Mouse (Mus musculus) urinary bladder, postnatal 4 days (tissue): Measurements from ENCODE around the gene Tmem86b.

ENCODE experiments used
- DNase-seq, 2 experiments: peaks; one replicate each; pipeline ENCODE4 v3.0.0; 2021 to 2022; ENCODE audit warnings: low spot score in 2 of 2

Tmem86b gene

GRCm38 (mm10) chr7:4631031-4631430, at the start of gene Tmem86b:
TSS of gene Tmem86b (minus strand) at chr7:4631422.
- no peak for DNase-seq

- DNase-seq, result no peak
Observed at GRCm38 (mm10) chr7:4675200-4675599, 44.0 kb upstream of the Tmem86b start.

- DNase-seq, result no peak
Observed at GRCm38 (mm10) chr7:4674114-4674731, 43.0 kb upstream of the Tmem86b start.

- no peak for DNase-seq
Observed at GRCm38 (mm10) chr7:4671956-4672355, 40.7 kb upstream of the Tmem86b start.

DNA sequence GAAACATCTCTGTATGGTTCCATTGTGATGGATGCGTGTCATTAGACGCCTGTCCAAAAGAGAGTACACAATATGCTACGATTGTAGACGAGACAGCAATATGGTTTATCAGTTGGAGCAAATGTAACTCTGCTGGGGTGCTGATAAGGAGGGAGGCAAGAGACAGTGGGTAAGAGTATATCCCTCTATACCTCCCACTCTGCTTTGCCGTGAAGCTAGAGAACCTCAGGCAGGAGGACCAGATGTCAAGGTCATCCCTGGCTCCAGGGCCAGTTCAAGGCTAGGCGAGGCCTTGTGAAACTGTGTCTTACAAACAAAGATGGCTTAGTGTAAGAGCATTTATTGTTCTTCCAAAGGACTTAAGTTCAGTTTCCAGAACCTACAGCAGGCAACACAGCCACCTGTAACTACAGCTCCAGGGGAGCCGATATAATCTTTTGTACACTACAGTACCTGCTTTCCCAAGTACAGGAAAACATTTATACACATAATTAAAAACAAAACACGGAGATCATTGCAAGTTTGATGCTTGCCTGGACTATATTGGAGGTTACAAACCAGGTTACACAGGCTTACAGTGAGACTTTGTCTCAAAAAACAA, 39.5 kb upstream of the Tmem86b start:
- DNase-seq, result no peak

- no peak for DNase-seq
Observed at GRCm38 (mm10) chr7:4669156-4669555, 37.9 kb upstream of the Tmem86b start.

- DNase-seq, result no peak
Observed at GRCm38 (mm10) chr7:4668506-4668905, 37.3 kb upstream of the Tmem86b start.

DNA sequence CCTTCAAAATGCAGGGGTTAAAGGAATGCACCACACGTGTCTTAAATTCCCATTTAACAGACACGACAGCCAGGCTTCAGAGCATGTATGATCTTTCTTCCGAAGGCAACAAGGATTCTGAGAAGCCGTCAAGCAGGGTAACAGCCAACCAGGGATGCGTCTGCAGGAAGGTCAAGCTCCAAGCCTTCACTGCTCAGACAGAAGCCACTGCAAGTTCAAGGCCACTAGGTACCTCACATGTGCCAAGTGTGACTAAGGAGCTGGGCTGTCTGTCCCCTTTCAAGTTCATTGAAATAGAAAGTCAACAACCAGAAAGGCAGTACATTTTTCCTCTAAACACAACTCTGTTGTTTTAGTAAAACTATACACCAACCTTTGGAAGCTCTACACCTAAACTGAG, 35.6 kb upstream of the Tmem86b start:
- no peak for DNase-seq

- no peak for DNase-seq
Observed at GRCm38 (mm10) chr7:4663742-4664141, 32.5 kb upstream of the Tmem86b start.

GRCm38 (mm10) chr7:4663179-4663578, 32.0 kb upstream of the Tmem86b start:
- DNase-seq, result no peak

- DNase-seq, result no peak
Observed at GRCm38 (mm10) chr7:4659911-4660443, 28.8 kb upstream of the Tmem86b start.

DNA sequence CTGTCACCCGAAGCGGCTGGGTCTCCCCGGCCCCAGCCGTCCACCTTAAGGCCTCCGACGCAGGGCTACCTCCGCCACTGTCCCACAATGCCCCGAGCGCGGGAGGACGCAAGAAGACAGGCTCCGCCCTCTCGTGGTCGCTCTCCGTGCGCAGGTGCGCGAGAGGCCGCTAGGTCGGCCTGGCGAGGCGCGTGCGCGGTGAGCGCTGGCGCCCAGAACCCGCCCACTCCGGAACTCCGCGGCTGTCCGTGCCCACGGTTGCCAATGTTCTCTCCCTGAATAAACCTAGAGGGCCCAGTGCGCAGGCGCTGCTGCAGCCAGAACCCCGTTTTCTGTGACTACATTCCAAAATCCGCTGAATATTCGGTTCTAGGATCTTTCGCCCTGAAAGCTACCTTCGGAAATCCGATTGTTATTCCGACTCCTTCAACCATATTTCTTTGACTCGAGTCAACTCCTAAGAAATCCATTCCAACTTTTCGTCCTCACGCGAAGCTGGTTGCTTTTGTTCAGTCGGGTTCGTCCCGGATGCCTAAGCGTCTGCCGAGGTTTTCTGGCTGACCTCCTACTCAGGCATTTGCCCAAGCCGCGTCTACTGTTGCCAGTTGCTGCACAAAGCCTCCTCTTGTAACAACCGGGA, 27.8 kb upstream of the Tmem86b start, which contains the start of gene Ppp6r1:
Gene Ppp6r1 (minus strand): TSS at position 108 of the 640 bp plus-strand sequence.
- peak; percentile 94 to 97 for DNase-seq

DNA sequence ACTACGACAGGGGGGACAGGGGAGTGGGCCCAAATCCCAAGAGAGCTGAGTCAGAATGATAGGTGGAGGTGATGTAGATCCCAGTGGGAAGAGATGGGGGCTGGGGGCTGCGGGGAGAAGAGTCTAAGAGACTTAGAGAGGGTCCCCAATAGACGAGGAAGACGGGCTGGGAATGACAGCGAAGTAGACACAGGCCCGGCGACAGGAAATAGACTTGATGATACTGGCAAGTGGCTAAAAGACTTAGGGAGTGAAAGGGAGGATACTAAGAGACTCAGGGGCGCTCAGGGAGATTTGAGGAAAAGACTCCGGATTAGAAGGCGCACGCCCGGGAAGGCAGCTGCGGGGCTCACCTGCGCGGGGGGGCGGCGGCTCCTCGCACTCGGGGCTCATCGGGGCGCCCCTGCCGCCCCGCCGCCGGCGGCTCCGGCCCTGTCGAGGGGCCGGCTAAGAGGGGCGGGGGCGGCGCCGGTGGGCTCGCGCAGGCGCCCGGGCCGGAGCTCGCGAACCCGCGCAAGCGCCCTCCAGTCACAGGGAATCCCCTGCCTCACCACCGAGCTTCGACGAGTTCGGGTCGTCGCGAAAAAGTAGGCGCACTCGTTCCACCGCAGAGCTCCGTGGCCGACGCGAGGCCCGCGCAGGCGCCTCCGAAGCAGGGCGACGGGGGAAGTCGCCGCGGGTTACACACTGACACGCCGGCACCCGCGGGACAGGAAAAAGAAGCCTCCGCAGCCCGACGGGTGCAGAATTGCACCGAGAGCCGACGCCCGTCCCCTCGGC, 27.1 kb upstream of the Tmem86b start:
- DNase-seq, result no peak

- DNase-seq, result no peak
Observed at GRCm38 (mm10) chr7:4657521-4658127, 26.4 kb upstream of the Tmem86b start.

GRCm38 (mm10) chr7:4656818-4657217, 25.6 kb upstream of the Tmem86b start:
- no peak for DNase-seq

DNA sequence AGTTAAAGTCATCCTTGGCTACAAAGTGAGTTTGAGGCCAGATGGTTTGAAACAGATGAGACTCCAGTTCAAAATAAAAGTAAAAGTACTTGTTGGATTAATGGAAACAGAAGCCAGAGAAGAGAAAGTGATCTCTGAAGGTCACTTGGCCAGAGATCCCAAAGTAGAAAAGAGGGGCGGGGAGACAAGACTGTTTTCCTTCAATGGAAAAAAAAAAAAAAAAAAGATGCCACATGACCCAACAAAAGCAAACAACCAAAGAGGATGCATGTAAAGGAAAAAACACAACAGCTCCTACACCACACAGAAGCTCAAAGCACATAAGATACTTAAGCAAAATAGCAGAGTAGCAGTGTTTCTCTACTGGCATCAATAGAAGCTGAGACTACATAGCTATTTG, 24.7 kb upstream of the Tmem86b start:
- DNase-seq, result no peak

DNA sequence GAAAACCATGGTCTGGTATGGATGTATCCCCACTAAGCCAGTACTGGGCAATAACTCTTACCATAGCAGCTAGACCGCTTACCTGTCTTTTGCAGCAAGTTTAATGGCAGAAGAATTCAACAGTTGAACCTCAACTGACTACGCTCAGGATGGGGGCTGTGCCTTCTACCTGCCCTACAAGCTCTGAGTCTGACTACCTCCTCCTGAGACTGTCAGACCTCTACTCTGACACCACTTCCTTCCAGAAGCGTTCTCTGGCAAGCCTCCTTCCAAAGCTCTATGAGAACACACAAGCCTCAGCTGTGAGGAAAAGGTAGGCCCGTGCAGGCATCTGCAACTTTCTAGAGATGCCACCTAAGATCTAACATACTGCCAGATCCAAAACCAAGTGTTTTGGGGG, 24.2 kb upstream of the Tmem86b start:
- DNase-seq, result no peak

- DNase-seq, result no peak
Observed at GRCm38 (mm10) chr7:4654221-4654620, 23.0 kb upstream of the Tmem86b start.

DNA sequence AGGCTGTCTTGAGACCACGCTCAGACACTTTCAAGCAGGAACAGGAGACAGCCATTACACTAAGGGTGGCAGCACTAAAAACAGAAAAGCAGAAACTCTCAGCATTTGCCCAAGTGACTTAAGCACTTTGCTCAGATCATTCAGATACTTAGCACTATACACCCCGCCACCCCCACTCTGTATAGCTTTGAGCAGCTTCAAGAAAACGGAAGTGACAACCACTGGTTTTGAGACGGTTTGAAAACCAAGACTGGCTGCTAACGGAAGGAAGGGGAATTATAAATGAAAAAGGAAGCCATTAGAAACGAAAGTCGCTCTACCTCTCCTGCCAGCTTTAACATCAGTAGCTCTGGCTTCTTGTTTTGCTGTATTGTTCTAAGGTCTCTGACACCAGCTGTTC, 22.6 kb upstream of the Tmem86b start:
- DNase-seq, result no peak

GRCm38 (mm10) chr7:4653351-4653750, 22.1 kb upstream of the Tmem86b start:
- DNase-seq, result no peak

DNA sequence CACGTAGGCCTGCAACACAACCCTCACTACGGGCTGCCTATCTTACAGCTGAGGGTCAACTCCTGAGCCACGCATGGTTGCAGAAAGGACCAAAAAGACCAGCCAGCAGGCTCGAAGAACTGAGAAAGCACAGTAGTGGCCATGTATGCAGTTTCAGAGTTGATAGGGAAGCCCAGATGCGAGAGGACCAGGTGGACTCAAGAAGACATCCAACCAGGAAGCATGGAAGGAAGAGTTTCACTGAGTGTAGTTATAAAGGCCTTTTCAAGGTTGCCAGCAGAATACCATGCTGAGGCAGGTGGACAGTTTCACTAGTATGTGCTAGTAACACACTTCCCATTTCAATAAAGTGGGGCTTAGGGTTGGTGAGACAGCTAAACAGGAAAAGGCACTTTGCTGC, 21.5 kb upstream of the Tmem86b start:
- no peak for DNase-seq

DNA sequence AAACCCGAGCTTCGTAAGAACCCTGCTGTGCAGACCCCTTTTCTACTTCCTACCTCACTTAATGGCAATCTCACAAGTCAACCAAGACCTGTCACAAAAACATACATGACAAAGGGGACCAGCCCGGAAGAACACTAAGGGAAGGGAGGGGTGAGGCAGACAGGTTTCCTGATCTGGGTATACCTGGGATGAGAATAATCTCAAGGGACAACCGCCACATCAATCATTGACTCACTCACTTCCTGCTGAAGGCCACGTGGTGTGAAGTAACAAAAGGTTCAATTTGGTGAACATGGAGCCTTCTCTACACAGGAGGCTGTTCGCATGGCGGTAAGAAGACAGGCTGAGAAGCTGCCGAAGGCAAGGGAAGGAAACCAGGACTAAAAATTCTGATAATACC, 20.4 kb upstream of the Tmem86b start:
- no peak for DNase-seq
